Mouse (Mus musculus): ENCODE results near the gene Pik3cb. TPM values are rescaled to one million over a fixed set of nuclear protein-coding genes. Genes with fewer than 3 reads are reported as not detected.
A peak's percentile ranks its signal among the peaks of the same experiment; 100 is the strongest.

The Pik3cb gene
- polyA plus RNA-seq, 1 experiment from 2014 or later: 21.3 TPM

DNA sequence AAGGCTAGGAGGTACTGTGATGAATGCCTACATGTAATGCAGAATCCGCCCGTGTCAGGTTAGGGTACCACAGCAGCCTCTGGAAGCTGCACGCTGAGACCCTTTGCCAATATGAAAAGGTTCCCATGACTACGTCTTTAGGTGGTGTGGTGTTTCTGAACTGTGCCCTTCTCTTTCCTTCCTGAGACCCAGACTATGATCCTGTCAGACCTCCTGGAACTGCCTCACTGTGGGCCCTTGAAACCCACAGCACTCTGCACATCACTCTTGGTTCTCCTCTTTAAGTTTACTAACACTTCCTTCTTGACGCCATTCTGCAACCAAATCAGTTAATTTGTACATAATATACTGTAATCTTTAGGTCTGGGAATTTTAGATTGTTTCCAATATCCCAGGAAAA is 58.7 kb downstream of the Pik3cb start:
- H3K4me3 ChIP-seq (ENCODE audit: inconsistent target): no peak overlapping the region
- peaks cover 8% of the 10 kb centered on the region; the same call in 1 of the 2 replicates for H3K36me3 ChIP-seq (ENCODE audit: inconsistent target)
- WGBS (ENCODE audit: missing documents): 57% methylated on average over 4 of the region's 5 CpGs
- no peaks in the 10 kb centered on the region for H3K79me2 ChIP-seq (ENCODE audit: inconsistent target)
- peak overlapping the region; percentile 44; the same call in 1 of the 2 replicates for H3K27ac ChIP-seq

DNA sequence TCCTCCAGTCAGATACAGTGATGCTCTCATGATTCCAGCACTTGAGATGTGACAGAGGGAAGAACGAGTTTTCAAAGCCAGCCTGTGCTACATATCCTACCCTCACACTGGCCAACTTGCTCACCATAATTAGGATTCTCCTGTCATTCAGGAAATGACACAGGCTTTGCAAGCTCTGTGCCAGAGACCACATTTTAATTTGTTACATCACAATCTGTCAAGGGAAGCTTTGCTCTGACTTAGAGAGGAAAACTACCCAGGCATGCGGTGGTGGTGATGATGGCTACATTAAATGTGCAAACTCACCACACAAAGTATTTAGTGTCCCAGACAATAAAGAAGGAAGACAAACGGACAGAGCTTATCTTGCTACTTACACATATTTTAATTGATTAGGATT is 59.1 kb downstream of the Pik3cb start:
- Histone ChIP-seq H3K27ac (peak overlapping the region; percentile 44), H3K4me3 (ENCODE audit: inconsistent target) (no peak overlapping the region), H3K79me2 (ENCODE audit: inconsistent target) (no peaks in the 10 kb centered on the region), H3K36me3 (ENCODE audit: inconsistent target) (peaks cover 4% of the 10 kb centered on the region; the same call in 1 of the 2 replicates)
- WGBS (ENCODE audit: missing documents): 3% methylated on average over 2 of the region's 3 CpGs

DNA sequence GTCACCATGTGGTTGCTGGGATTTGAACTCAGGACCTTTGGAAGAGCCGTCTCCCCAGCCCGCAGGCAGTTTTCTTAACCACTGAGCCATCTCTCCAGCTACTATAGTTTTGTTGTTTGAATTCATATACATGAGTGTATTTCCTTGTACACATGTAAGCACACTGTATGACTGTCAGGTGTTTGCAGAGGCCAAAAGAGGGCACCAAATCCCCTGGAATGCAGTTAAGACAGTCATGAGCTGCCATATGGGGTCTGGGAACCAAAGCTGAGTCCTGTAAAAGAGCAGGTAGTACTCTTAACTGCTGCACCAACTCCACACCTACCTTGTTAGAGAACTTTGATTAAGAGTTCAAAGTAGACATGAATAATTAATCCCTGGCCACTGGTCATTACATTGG is 59.8 kb downstream of the Pik3cb start:
- no peak overlapping the region for H3K4me3 ChIP-seq (ENCODE audit: inconsistent target)
- no peaks in the 10 kb centered on the region for H3K36me3 ChIP-seq (ENCODE audit: inconsistent target)
- H3K27ac ChIP-seq: peak overlapping the region; percentile 29
- H3K79me2 ChIP-seq (ENCODE audit: inconsistent target): no peaks in the 10 kb centered on the region
- 100% methylated on average over 2 of the region's 2 CpGs for WGBS (ENCODE audit: missing documents)

DNA sequence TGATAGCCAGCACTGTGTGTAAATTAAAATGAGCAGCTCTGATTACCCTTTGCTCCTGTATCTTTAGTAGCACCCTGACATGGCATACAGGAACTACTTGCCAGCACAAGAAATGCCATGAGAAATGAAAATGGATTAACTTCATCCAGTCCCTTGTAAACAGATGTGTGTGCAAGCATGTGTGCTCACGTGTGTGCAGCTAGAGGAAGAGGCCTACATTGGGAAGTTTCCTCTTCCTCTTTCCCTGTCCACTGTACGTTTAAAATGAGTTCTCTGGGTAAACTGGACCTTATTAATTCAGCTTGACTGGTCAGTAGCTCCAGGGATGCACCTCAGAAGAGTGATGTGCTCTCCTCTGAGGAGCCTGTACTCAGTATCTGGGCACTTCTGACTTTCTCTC is 66.0 kb downstream of the Pik3cb start:
- H3K27ac ChIP-seq: peak overlapping the region; percentile 45
- H3K4me3 ChIP-seq (ENCODE audit: inconsistent target): no peak overlapping the region
- peaks cover 12% of the 10 kb centered on the region; the same call in 1 of the 2 replicates for H3K36me3 ChIP-seq (ENCODE audit: inconsistent target)
- 3% methylated on average over 2 of the region's 2 CpGs for WGBS (ENCODE audit: missing documents)
- no peaks in the 10 kb centered on the region for H3K79me2 ChIP-seq (ENCODE audit: inconsistent target)

DNA sequence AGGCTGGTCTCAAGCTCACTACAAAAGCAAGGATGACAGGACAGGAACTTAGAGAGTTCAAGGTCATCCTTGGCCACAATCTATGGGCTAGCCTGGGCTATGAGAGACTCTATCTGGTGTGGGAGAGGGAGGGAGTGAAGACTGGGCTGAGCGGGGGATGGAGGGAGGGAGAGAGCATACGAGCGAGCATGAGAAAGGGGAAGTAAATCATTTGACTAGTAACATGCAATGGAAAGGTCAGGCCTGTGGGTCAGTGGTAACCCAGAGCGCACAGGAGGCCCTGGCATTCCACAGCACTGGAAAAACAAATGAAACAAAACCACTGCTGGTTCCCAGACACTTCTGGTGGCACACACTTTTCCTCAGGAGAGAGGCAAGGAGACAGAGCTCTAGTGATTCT is 67.9 kb downstream of the Pik3cb start:
- peak overlapping the region; percentile 47 for H3K27ac ChIP-seq
- H3K4me3 ChIP-seq (ENCODE audit: inconsistent target): no peak overlapping the region
- H3K36me3 ChIP-seq (ENCODE audit: inconsistent target): peaks cover 30% of the 10 kb centered on the region
- H3K79me2 ChIP-seq (ENCODE audit: inconsistent target): no peaks in the 10 kb centered on the region
- 23% methylated on average over 4 of the region's 4 CpGs for WGBS (ENCODE audit: missing documents)

DNA sequence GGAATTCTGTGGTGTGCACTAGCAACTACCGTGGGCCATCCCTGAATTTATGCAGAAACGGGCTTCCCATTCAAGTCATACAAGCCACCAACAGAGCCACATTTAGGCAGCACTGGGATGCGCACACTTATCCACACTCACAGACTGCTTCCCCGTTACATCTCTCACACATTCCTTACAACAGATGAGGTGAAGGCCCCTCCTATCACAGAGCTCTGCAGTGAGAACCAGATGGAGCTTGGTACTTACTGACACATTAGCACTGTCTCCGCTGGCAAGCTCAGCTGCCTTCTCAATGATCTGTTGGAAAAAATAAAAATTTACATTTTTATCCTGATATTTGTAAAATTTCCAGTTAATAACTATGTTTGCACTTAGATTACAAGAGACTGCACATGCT is 75.1 kb downstream of the Pik3cb start:
- H3K4me3 ChIP-seq (ENCODE audit: inconsistent target): no peak overlapping the region
- H3K36me3 ChIP-seq (ENCODE audit: inconsistent target): peaks cover 56% of the 10 kb centered on the region
- 98% methylated on average over 5 of the region's 5 CpGs for WGBS (ENCODE audit: missing documents)
- no peaks in the 10 kb centered on the region for H3K79me2 ChIP-seq (ENCODE audit: inconsistent target)
- no peak overlapping the region for H3K27ac ChIP-seq

DNA sequence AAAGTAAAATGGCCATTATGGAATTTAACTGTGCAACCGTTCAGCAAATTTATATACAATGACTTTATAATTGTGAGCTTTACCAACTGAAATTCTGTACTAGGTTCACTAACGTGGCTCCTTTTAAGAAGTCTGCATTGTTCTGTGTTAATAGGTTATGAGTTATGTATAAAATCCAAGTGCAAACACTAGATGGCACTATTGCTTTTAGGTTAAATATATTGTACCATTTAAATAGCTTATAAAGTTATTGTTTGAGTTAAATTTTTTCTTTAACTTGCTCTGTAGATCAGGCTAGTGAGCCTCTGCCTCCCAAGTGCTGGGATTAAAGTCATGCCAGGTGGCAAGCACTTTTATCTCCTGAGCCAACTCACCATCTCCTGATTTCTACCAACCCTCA is 76.2 kb downstream of the Pik3cb start:
- no peaks in the 10 kb centered on the region for H3K79me2 ChIP-seq (ENCODE audit: inconsistent target)
- no peak overlapping the region for H3K4me3 ChIP-seq (ENCODE audit: inconsistent target)
- H3K36me3 ChIP-seq (ENCODE audit: inconsistent target): peaks cover 55% of the 10 kb centered on the region
- WGBS (ENCODE audit: missing documents): 53% methylated on average over 2 of the region's 2 CpGs
- H3K27ac ChIP-seq: no peak overlapping the region

DNA sequence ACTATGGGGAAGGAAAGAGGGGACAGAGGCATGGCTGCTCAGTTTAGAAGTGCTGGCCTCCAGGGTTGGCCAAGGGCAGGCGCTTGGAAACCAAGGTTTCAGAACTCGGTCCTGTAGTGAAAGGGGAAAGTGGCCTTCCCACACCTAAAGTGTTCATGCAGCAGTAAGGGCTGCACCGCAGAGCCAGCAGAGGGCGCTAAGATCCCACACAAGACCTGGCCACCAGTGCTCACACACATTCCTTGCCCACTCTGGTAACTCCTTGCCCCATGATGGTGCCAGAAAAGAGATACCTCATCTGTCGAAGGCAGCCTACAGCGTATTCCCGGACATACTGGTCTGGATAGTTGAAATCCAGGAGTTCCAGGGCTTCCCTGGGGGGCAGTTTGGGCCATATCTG is 77.9 kb downstream of the Pik3cb start:
- peaks cover 39% of the 10 kb centered on the region; the same call in 1 of the 2 replicates for H3K36me3 ChIP-seq (ENCODE audit: inconsistent target)
- H3K27ac ChIP-seq: no peak overlapping the region
- H3K4me3 ChIP-seq (ENCODE audit: inconsistent target): no peak overlapping the region
- 43% methylated on average over 7 of the region's 7 CpGs for WGBS (ENCODE audit: missing documents)
- no peaks in the 10 kb centered on the region for H3K79me2 ChIP-seq (ENCODE audit: inconsistent target)

DNA sequence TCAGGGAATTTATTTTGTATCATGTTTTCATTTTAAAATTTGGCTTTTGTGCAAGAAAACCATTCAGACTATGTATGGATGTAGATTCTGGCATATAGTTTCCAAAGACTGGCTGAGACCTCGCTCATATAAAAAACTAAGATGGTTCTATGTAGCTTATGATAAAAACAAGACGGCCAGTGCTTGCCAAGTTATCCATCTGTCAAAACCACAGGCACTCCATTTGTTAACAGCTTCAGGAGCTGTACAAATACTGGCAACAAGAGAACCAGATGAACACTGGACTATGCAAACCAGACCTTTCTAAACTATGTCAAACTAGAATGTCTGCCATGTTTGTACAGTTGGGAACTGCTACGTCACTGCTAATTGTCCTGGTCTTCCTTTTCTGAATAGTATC is 82.7 kb downstream of the Pik3cb start:
- Histone ChIP-seq H3K27ac (no peak overlapping the region), H3K79me2 (ENCODE audit: inconsistent target) (no peaks in the 10 kb centered on the region), H3K4me3 (ENCODE audit: inconsistent target) (no peak overlapping the region), H3K36me3 (ENCODE audit: inconsistent target) (peaks cover 42% of the 10 kb centered on the region)
- 93% methylated on average over 3 of the region's 3 CpGs for WGBS (ENCODE audit: missing documents)

DNA sequence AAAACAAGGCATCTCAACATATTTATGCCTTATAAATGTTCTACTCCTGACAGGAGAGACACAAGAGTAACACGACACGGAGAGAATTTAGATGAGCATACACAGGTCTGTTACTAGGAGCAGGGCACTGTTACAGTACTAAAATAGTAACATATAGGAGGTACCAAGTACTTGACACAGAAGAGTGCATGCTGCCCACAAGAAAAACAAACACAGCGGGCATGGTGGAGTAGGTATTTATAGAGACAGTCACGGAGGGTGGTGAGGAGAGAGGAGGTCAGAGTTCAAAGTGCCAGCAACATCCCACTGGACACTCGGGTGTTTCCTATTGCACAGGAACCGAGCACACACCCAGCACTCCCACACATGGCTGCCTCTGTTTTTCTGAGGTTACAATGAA is 90.7 kb downstream of the Pik3cb start:
- H3K4me3 ChIP-seq (ENCODE audit: inconsistent target): no peak overlapping the region
- no peak overlapping the region for H3K27ac ChIP-seq
- H3K36me3 ChIP-seq (ENCODE audit: inconsistent target): peaks cover 79% of the 10 kb centered on the region
- 93% methylated on average over 6 of the region's 6 CpGs for WGBS (ENCODE audit: missing documents)
- H3K79me2 ChIP-seq (ENCODE audit: inconsistent target): no peaks in the 10 kb centered on the region

DNA sequence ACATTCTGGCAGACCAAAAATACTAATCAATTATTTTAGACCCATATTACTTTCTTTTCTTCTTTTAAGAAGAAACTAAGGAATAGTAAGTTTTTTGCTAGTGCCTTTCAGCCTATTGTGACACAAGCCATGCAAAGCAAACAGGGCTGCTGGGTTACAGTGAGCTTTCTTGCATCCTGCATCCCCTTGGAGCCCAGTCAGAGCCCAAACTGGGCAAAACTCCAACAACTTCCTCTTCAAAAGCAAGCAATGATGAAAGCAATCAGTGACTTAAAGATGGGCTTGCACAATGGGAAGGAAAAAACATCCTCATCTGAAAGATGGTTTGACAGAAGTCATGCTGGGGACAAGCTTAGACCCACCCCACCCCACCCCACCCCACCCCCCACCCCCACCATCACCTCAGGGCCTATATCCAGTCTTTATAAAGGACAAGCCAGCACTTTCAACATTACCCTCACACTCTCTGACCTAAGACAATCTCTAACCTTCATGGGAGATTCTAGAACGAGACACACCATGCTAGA is 91.6 kb downstream of the Pik3cb start:
- Histone ChIP-seq H3K4me3 (ENCODE audit: inconsistent target) (no peak overlapping the region), H3K79me2 (ENCODE audit: inconsistent target) (no peaks in the 10 kb centered on the region), H3K27ac (no peak overlapping the region), H3K36me3 (ENCODE audit: inconsistent target) (peaks cover 79% of the 10 kb centered on the region)
- 92% methylated on average over 1 of the region's 1 CpGs for WGBS (ENCODE audit: missing documents)

DNA sequence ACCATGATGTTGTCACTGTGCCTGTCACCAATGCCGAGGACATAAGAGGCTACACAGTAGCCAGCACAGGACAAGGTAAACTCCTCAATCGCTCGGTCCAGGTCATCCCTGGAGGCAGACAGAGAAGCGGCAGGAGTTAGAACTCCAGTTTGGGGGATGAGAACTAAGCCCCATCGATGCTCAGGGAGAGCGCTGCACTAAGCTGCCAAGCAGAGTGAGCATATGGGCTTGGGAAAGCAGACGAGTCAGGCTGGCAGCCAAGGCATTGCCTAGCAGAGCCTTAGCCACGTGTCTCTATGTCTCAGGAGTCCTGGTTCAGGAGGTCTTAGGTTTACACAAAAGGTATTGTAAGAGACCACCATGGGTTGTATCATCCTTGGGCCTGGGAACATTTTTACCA is 95.7 kb downstream of the Pik3cb start:
- no peak overlapping the region for H3K4me3 ChIP-seq (ENCODE audit: inconsistent target)
- H3K36me3 ChIP-seq (ENCODE audit: inconsistent target): peaks cover 83% of the 10 kb centered on the region
- 92% methylated on average over 8 of the region's 8 CpGs for WGBS (ENCODE audit: missing documents)

DNA sequence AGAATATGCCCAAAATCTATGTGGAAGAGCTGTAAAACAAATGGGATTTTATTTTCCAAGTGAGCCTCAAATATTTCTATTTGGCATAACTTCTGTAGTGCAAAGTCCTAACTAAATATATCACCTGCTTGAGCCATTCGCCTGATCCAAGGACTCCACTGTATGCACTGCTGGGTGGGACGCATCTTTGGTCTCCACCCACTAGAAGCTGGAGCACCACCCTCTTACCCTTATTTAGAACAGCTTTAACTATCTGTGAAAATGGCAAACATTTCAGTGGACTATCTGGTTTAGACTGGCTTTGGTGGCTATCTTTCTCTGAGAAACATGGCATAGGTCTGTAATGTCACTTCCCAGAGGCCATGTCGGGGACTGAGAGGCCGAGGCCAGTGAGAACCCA is 97.8 kb downstream of the Pik3cb start:
- no peaks in the 10 kb centered on the region for H3K79me2 ChIP-seq (ENCODE audit: inconsistent target)
- 95% methylated on average over 4 of the region's 4 CpGs for WGBS (ENCODE audit: missing documents)
- no peak overlapping the region for H3K4me3 ChIP-seq (ENCODE audit: inconsistent target)
- H3K27ac ChIP-seq: no peak overlapping the region
- peaks cover 87% of the 10 kb centered on the region for H3K36me3 ChIP-seq (ENCODE audit: inconsistent target)

More for the DNA sequence above, 95.7 kb downstream of the Pik3cb start:
- H3K27ac ChIP-seq: no peak overlapping the region
- no peaks in the 10 kb centered on the region for H3K79me2 ChIP-seq (ENCODE audit: inconsistent target)

DNA sequence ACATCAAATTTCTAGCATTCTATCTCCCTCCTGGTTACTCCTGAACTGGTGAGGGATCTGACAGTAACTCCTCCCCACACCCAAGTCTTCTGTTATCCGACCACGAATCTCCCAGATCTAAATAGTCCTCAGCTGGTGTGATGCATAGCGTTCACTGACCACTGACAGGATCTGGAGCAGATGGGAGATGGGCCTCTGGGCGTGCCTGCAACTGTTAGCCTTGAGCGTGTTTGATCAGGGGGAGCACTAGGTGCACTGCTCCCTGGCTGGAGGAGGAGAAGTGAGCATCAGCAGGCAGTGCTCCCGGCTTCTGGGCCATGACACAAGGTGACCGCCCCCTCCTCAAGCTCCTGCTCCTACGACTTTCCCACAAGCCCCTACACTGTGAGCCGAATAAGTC is 98.4 kb downstream of the Pik3cb start:
- 91% methylated on average over 8 of the region's 9 CpGs for WGBS (ENCODE audit: missing documents)
- H3K4me3 ChIP-seq (ENCODE audit: inconsistent target): no peak overlapping the region
- H3K36me3 ChIP-seq (ENCODE audit: inconsistent target): peaks cover 87% of the 10 kb centered on the region
- H3K79me2 ChIP-seq (ENCODE audit: inconsistent target): no peaks in the 10 kb centered on the region
- no peak overlapping the region for H3K27ac ChIP-seq

DNA sequence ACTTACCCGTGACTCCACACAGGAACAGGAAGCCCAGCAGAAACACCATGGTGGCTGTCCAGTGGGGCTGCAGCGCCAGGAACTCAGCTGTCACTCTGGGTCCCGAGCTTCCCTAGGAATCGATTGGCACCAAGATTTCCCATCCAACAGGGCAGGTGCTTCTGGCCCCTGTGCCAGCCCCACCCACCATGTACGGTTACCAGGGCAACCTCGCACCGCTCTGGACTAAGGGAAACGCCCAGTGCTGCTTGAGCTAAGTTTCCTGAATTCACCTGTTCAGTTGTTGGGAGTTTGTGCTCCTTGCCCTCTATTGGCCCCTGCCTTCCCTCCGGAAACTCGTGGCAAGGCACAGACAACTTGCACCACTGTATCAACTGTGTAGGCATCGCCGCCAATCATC is 104.8 kb downstream of the Pik3cb start, which contains the start of gene Gm1123:
TSS of gene Gm1123 (minus strand) at position 141 of the 400 bp plus-strand sequence.
- WGBS (ENCODE audit: missing documents): 88% methylated on average over 11 of the region's 12 CpGs

DNA sequence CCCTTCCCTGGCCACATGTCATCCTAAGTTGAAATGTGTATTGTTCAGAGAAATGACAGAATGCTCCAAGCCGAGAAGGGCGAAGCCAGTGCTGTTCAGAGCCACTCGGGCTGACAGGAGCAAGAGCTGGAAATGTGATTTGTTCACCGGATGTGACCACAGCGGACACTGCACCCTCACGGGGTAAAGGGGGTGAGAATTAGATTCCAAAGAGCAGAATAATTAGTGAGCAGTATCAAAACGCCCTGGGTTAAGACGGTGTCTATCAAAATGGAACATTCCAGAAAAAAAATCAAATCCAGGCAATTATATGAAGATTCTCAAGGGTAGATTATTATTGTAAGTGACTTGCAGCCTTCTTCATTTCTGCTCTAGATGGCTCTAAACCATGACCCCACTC is 106.3 kb downstream of the Pik3cb start:
- 89% methylated on average over 8 of the region's 8 CpGs for WGBS (ENCODE audit: missing documents)
- Histone ChIP-seq H3K27ac (no peak overlapping the region), H3K79me2 (ENCODE audit: inconsistent target) (no peaks in the 10 kb centered on the region), H3K4me3 (ENCODE audit: inconsistent target) (no peak overlapping the region), H3K36me3 (ENCODE audit: inconsistent target) (peaks cover 23% of the 10 kb centered on the region; the same call in 1 of the 2 replicates)

More for the DNA sequence above, 104.8 kb downstream of the Pik3cb start, which contains the start of gene Gm1123:
- no peak within 1 kb of the TSS for H3K4me3 ChIP-seq (ENCODE audit: inconsistent target)
- H3K36me3 ChIP-seq (ENCODE audit: inconsistent target): peaks cover 36% of the 10 kb centered on the region
- H3K27ac ChIP-seq: no peak within 1 kb of the TSS
- H3K79me2 ChIP-seq (ENCODE audit: inconsistent target): no peaks in the 10 kb centered on the region

Measured in macrophage (primary cell).